Mouse (Mus musculus) bone marrow macrophage, adult 2 months (primary cell): Measurements from ENCODE around the gene Lce3e.

Experiments used
- CTCF ChIP-seq: IDR thresholded peaks from 2 replicates; pipeline ENCODE4 v1.5.1; 2012; ENCODE audit warnings: low read depth, mild to moderate bottlenecking, low read length, moderate library complexity
- POLR2A ChIP-seq: IDR thresholded peaks from 2 replicates; pipeline ENCODE4 v1.6.1; 2012; ENCODE audit warnings: mild to moderate bottlenecking, low read depth, low read length, borderline replicate concordance

DNA sequence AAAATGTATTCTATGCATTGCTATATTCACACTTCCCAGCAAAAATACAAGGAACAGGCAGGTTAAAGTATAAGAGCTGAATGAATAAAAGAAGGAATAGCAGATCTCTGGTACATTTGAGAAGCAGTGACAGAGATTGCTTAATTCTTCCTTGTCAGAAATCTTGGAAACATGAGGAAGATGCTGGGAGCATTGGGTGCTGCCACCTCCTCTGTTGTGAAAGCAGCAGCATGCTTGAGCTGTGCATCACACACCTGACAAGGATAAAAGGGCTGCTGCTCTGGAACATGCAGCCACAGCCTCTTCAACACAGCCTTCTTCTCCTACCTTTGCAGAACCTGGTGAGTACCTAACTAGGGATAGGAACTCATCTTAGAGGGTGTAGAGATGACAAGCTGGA is 25.1 kb downstream of the Lce3e start, which contains the start of gene Lce3f:
- TF ChIP-seq CTCF: no peak
- TF ChIP-seq POLR2A: no peak
